Mouse (Mus musculus): ENCODE results near the gene Mcrip2. TPM values are rescaled to one million over a fixed set of nuclear protein-coding genes. Genes with fewer than 3 reads are reported as not detected.
A peak's percentile ranks its signal among the peaks of the same experiment; 100 is the strongest.
"Not testable (repeated sequence)": the region's sequence is repeated elsewhere in the genome, so short reads cannot be mapped to it uniquely, and the experiment has no call there.

Mcrip2 gene
- polyA plus RNA-seq, 1 experiment = 17.3 TPM

- no peak for DNase-seq (ENCODE audit: low read depth in 1 of 2, low spot score in 2 of 2)
- Histone ChIP-seq H3K4me1 (ENCODE audit: control insufficient read depth, insufficient read depth, insufficient read length) (no peaks in the 10 kb centered on the region; the same call in 1 of the 2 replicates), H3K27me3 (ENCODE audit: control insufficient read depth, insufficient read depth, low read length) (no peaks in the 10 kb centered on the region), H3K27ac (ENCODE audit: insufficient read depth, low read length) (peak overlapping the region; percentile 49), H3K36me3 (ENCODE audit: control insufficient read depth, insufficient read depth, low read length) (peaks cover 4% of the 10 kb centered on the region; the same call in 1 of the 2 replicates), H3K4me3 (ENCODE audit: extremely low read depth, insufficient read depth, insufficient read length) (peak overlapping the region; percentile 93)
- WGBS = 12% methylated on average over 14 of the region's 14 CpGs
- no peak for TF ChIP-seq CTCF (IDR thresholded peaks at IDR 0.05; ENCODE audit: extremely low read depth, insufficient read depth, insufficient read length, insufficient replicate concordance)
- TF ChIP-seq POLR2A (IDR thresholded peaks at IDR 0.05; ENCODE audit: low read depth, low read length) = no peak
Observed at GRCm38 (mm10) chr17:25874148-25874720, 5.7 kb upstream of the Mcrip2 start.

GRCm38 (mm10) chr17:25873405-25874147, 5.0 kb upstream of the Mcrip2 start:
- Histone ChIP-seq H3K27me3 (ENCODE audit: control insufficient read depth, insufficient read depth, low read length) (no peaks in the 10 kb centered on the region), H3K36me3 (ENCODE audit: control insufficient read depth, insufficient read depth, low read length) (peaks cover 2% of the 10 kb centered on the region; the same call in 1 of the 2 replicates), H3K27ac (ENCODE audit: insufficient read depth, low read length) (no peak overlapping the region), H3K4me3 (ENCODE audit: extremely low read depth, insufficient read depth, insufficient read length) (no peak overlapping the region), H3K4me1 (ENCODE audit: control insufficient read depth, insufficient read depth, insufficient read length) (no peaks in the 10 kb centered on the region; the same call in 1 of the 2 replicates)
- 86% methylated on average over 11 of the region's 11 CpGs for WGBS
- no peak for DNase-seq (ENCODE audit: low read depth in 1 of 2, low spot score in 2 of 2)
- TF ChIP-seq CTCF (IDR thresholded peaks at IDR 0.05; ENCODE audit: extremely low read depth, insufficient read depth, insufficient read length, insufficient replicate concordance) (no peak), POLR2A (IDR thresholded peaks at IDR 0.05; ENCODE audit: low read depth, low read length) (no peak)

- no peak overlapping the region for H3K4me3 ChIP-seq (ENCODE audit: extremely low read depth, insufficient read depth, insufficient read length)
- TF ChIP-seq POLR2A (IDR thresholded peaks at IDR 0.05; ENCODE audit: low read depth, low read length) = no peak
- TF ChIP-seq CTCF (IDR thresholded peaks at IDR 0.05; ENCODE audit: extremely low read depth, insufficient read depth, insufficient read length, insufficient replicate concordance) = no peak
- H3K4me1 ChIP-seq (ENCODE audit: control insufficient read depth, insufficient read depth, insufficient read length) = no peaks in the 10 kb centered on the region; the same call in 1 of the 2 replicates
- DNase-seq (ENCODE audit: low read depth in 1 of 2, low spot score in 2 of 2) = no peak
- H3K27me3 ChIP-seq (ENCODE audit: control insufficient read depth, insufficient read depth, low read length) = no peaks in the 10 kb centered on the region
- no peak overlapping the region for H3K27ac ChIP-seq (ENCODE audit: insufficient read depth, low read length)
- 0 out of 2 replicates have a peak, but pooled peaks cover under 1% of the 10 kb centered on the region for H3K36me3 ChIP-seq (ENCODE audit: control insufficient read depth, insufficient read depth, low read length)
- WGBS = 88% methylated on average over 3 of the region's 3 CpGs
Observed at GRCm38 (mm10) chr17:25872676-25873075, 4.1 kb upstream of the Mcrip2 start.

- H3K27me3 ChIP-seq (ENCODE audit: control insufficient read depth, insufficient read depth, low read length); H3K4me1 ChIP-seq (ENCODE audit: control insufficient read depth, insufficient read depth, insufficient read length); H3K4me3 ChIP-seq (ENCODE audit: extremely low read depth, insufficient read depth, insufficient read length); DNase-seq (ENCODE audit: low read depth in 1 of 2, low spot score in 2 of 2); H3K27ac ChIP-seq (ENCODE audit: insufficient read depth, low read length); H3K36me3 ChIP-seq (ENCODE audit: control insufficient read depth, insufficient read depth, low read length): not testable (repeated sequence)
Observed at GRCm38 (mm10) chr17:25871566-25871965, 3.0 kb upstream of the Mcrip2 start.

- Histone ChIP-seq H3K27me3 (ENCODE audit: control insufficient read depth, insufficient read depth, low read length) (no peaks in the 10 kb centered on the region), H3K36me3 (ENCODE audit: control insufficient read depth, insufficient read depth, low read length) (no peaks in the 10 kb centered on the region), H3K4me3 (ENCODE audit: extremely low read depth, insufficient read depth, insufficient read length) (no peak overlapping the region), H3K27ac (ENCODE audit: insufficient read depth, low read length) (no peak overlapping the region), H3K4me1 (ENCODE audit: control insufficient read depth, insufficient read depth, insufficient read length) (no peaks in the 10 kb centered on the region; the same call in 1 of the 2 replicates)
- TF ChIP-seq POLR2A (IDR thresholded peaks at IDR 0.05; ENCODE audit: low read depth, low read length) (no peak), CTCF (IDR thresholded peaks at IDR 0.05; ENCODE audit: extremely low read depth, insufficient read depth, insufficient read length, insufficient replicate concordance) (no peak)
- WGBS = 92% methylated on average over 2 of the region's 2 CpGs
- DNase-seq (ENCODE audit: low read depth in 1 of 2, low spot score in 2 of 2) = no peak
Observed at GRCm38 (mm10) chr17:25869954-25870353, 1.4 kb upstream of the Mcrip2 start.

- Histone ChIP-seq H3K4me3 (ENCODE audit: extremely low read depth, insufficient read depth, insufficient read length) (no peak overlapping the region), H3K27ac (ENCODE audit: insufficient read depth, low read length) (no peak overlapping the region), H3K36me3 (ENCODE audit: control insufficient read depth, insufficient read depth, low read length) (no peaks in the 10 kb centered on the region), H3K4me1 (ENCODE audit: control insufficient read depth, insufficient read depth, insufficient read length) (no peaks in the 10 kb centered on the region; the same call in 1 of the 2 replicates), H3K27me3 (ENCODE audit: control insufficient read depth, insufficient read depth, low read length) (no peaks in the 10 kb centered on the region)
- WGBS = 95% methylated on average over 8 of the region's 8 CpGs
- TF ChIP-seq POLR2A (IDR thresholded peaks at IDR 0.05; ENCODE audit: low read depth, low read length) (no peak), CTCF (IDR thresholded peaks at IDR 0.05; ENCODE audit: extremely low read depth, insufficient read depth, insufficient read length, insufficient replicate concordance) (no peak)
- DNase-seq (ENCODE audit: low read depth in 1 of 2, low spot score in 2 of 2) = no peak
Observed at GRCm38 (mm10) chr17:25869498-25869897, 934 bp upstream of the Mcrip2 start.

All from spleen, adult 2 months (tissue).